Mouse (Mus musculus) MEL-GATA-1-ER (cell line): ENCODE results near the gene Ubtf.

Source experiments
- DNase-seq: peaks from one replicate; pipeline ENCODE4 v3.0.0-alpha.2; 2012; ENCODE audit warnings: low read depth; ENCODE audit errors: extremely low read depth

Gene Ubtf

DNA sequence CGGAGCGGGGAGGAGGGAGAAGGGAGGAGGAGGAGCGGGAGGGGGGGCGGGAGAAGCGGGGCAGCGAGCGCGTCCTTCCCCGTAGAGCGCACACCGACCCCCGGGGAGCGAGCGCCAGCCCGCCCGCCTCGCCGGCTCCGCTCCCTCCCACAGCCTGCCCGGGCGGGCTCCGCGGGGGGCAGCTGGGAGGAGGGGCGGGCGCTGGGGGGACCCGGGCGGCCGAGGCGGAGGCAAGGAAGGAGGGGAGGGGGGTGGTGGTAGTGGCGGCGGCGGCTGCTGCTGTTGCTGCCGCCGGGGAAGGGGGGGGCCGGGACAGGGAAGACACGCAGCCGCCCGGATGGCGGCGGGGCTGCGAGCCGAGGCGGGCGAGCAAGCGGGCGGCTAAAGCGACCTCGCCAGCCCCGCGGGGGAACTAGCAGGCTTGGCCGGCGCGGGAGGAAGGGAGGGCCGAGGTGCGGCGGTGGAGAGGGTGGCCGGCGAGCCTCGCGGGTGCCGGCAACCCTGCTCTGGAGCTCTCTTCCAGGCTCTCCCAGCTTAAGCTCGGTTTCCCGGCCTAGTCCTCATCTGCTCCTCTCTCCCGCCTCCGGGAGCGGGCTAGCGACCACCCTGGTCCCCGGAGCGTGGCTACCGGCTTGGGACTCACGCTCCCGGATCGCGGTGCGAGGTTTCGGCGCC, 1.5 kb downstream of the Ubtf start:
- no peak for DNase-seq

DNA sequence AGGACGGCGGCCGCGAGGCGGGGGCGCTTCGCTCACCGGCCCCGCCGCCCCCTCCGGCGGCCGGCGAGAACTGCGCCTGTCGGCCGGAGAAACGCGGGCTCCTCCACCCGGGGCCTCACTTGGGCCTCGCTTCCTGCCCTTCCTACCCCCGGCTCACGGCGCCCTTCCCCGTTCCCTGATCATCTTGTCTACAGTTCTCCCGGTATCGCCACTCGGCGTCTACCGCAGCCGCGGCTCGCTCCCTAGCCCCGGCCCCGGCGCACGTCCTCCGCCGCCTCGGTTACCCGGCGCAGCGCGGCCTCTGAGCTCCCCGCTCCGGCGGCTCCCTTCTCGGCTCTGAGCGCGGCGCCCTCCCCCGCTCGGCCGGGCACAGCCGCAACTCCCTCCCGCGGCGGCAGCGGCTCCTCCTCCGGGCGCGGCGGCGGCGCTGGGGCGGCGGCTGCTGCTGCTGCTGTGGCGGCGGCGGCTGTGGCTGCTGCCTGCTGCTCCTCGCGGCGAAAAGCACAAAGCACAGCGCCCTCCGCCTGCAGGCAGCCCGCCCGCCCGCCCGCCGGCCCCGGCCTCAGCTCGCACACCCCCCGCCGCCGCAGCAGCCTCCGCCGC, 2.1 kb downstream of the Ubtf start:
- DNase-seq, result no peak

DNA sequence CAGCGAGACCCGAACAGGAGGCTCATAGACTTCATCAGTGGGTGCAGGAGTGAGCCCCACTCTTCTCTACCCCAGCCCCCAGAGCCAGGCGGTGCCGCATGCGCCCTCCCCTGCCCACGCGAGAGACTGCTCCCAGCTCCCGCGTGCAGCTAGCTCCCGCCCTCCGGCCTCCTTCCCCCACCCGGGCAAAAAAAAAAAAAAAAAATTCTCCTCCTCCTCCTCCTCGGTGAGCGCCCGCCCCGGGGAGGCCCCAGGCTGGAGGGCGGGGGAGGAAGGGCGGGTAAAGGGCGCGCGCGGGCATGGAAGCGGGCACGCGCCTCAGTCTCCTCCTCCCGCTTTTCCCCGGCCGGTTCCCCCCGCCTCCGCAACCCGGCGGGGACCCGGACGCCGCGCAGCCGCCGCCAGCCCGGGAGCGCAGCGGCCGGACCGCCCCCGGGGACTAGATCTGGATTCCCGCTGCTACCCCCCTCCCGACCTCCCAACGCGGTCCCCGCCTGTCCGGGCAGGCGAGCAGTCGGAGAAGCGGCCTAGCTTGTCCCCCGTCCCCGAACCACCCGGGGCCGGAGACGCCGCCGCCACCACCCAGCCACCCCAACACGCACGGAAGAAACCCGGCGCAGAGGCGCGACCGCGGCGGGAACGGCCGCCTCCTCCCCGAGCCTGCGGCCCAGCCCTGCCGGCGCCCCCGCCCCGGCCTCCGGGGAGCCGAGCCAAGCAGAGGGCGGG, 2.8 kb downstream of the Ubtf start:
- DNase-seq, result no peak

GRCm38 (mm10) chr11:102315690-102316571, 3.6 kb downstream of the Ubtf start:
- DNase-seq, result no peak

GRCm38 (mm10) chr11:102314321-102314720, 5.2 kb downstream of the Ubtf start:
- no peak for DNase-seq

DNA sequence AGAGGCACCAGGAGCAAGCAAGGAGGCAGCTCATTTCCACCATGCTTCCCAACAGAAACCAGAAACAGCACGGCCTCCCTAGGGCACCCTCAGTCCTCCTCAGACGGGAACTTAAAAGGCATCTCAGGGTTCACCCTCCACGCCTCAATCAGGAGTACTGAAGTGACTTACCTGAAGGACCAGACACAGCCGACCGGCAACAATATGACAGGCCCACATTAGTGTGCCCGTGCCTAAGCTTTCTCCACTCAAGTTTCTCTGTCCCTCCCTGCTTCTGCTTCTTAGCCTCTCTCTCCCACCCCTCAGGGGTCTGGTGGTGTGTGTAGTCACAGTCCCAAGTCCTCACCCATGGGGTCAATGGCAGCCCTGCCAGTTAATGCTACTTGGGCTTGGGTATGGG, 7.0 kb downstream of the Ubtf start:
- no peak for DNase-seq

GRCm38 (mm10) chr11:102311966-102312365, 7.6 kb downstream of the Ubtf start:
- no peak for DNase-seq

DNA sequence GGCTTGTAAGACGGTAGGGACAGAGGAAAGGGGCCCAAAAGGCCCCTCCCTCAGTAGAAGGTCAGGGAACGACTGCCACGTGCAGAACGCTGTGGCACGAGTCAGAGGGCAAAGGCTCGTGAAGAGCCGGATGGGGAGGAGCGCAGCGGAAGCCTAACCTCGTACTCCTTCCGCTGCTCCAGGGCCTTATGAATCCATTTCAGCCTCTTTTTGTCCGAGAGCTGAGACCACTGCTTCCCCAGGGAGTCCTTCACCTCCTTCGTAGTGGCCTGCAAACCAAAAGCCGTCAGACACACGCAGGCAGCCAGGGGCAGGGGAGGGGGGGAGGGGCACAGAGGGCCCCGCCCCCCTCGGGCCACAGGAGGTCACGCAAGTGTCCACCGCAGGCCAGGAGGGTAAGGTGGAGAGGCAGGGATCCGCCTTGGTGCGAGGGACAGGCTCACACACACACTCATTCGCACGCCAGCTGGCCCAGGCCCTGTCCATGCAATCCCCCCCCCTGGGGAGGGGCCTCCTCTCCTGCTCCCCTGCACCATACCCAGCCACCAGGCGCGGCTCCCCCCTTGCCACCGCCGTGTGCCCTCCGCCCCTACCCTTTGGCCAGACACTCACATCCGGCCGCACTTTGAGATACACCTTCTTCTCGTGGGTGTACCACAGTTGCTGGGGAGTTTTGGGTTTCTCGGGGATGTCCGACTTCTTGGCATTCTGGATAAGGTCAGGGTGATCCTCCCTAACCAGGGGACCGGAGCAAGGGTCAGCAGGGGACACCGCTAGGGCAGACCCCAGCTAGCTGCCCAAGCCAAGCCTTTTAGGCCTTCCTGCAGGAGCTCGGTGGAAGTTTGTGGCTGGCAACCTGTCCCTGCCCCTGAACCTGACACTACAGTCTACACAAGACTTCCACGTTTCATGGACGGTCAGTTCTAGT, 8.5 kb downstream of the Ubtf start:
- DNase-seq, result no peak

DNA sequence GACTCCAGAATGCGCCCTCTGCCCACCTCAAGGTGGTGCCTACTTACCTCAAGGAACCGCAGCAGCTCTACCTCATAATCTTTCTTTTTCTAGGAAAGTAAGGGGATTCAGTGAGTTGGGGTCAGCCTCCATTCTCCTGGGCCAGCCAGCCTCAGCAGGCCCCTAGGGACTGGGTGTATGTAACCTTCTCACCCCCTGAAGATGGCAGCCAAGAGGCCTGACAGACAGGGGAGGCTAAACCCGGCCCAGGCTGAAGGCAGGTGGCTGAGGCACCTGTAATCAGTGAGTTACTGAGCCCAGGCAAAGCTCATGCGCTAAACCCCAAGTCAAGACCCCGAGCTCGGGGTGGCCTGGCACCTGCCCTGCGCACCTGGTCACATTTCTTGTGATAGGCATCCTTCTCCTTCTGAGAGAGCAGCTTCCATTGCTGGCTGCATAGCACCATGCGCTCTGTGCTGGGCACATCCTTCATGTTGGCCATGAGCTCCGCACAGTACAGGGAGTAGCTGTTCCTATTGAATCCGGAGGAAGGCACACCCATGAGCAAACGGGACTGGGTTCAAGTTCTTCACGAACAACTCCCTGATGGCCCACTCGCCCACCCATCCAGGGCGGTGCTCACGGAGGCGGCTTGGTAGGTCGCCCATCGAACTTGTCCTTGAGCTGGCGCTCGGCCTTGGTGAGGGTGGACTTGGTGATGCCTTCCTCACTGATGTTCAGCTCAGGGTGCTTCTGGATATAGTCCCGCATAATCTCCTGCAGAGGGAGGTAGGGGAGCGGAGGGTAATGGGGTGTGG, 9.5 kb downstream of the Ubtf start:
- no peak for DNase-seq

GRCm38 (mm10) chr11:102308979-102309378, 10.6 kb downstream of the Ubtf start:
- DNase-seq, result peak; percentile 87

GRCm38 (mm10) chr11:102308104-102308503, 11.4 kb downstream of the Ubtf start:
- no peak for DNase-seq

DNA sequence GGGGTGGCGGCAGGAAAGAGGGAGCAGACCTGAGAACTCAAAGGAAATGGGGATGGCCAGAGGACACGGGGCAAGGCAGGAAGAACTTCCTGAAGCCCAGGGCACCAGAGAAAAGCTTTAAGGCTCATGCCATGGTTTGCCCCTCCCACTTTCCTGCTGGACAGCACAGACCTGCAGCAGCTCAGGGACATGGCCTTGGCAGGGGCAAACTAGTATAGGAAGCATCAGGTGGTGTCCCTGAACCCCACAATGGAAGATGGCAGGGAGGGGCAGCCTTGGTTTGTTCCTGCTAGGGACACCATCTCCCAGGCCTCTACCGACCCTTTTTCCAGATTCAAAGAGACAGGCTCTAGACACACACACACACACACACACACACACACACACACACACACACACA, 14.2 kb downstream of the Ubtf start:
- no peak for DNase-seq

- no peak for DNase-seq
Observed at GRCm38 (mm10) chr11:102304141-102304540, 15.4 kb downstream of the Ubtf start.

- DNase-seq, result no peak
Observed at GRCm38 (mm10) chr11:102299839-102300238, 19.7 kb downstream of the Ubtf start.

DNA sequence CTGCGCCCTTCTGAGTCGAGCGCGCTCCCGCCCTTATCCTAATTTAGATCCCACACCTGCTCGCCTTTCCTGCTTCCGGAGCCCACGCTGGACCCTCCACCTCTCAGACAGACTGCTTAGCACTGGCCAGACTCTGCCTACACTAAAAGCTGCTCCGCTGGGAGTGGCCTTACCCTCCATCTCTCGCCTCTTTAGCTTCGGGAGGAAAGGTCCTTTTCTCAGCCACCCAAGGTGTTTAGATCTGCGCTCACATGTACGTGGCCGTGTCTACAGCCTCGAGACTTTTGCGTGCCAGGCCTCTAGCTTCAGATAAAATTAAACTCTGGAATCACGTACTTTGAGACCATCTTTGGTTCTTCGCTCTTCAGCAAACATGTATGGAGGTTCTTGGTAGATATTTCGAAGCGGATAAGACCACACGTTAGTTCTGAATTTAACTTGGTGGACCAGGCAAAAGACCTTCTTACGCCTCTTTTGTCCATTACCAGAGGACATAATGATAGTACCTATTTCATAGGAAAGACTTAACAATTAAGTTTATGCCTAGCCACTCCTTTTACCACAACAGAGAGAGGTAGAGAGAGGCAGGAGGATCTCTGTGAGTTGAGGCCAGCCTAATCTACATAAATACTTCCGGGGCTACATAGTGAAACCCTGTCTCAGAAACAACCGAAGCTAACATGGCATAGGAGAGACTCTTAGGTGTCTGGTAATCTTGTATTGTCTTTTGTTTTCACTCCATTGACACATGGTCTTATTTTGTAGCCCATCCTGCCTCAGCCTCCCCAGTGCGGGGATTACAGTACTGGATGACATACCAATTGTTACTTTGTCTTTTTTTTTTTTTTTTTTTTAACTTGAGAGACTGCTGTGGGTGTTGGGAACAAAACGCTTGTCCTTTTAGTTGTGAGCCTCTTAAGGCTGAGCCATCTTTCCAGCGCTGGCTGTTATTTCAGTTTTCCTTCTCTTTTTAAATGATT, 21.7 kb downstream of the Ubtf start:
- DNase-seq, result no peak

GRCm38 (mm10) chr11:102296491-102297472, 22.8 kb downstream of the Ubtf start, which contains the start of gene Atxn7l3:
Gene Atxn7l3, minus strand, starts transcription at chr11:102296631.
- peak; percentile 93 for DNase-seq
